Mouse (Mus musculus) left cerebral cortex, adult 9 months (tissue): ENCODE data around the gene Pik3c2g.

ENCODE experiments used
- DNase-seq, 2 experiments: peaks; one replicate each; pipeline ENCODE4 v3.0.0; 2022; ENCODE audit warnings: low spot score in 2 of 2

Gene Pik3c2g

DNA sequence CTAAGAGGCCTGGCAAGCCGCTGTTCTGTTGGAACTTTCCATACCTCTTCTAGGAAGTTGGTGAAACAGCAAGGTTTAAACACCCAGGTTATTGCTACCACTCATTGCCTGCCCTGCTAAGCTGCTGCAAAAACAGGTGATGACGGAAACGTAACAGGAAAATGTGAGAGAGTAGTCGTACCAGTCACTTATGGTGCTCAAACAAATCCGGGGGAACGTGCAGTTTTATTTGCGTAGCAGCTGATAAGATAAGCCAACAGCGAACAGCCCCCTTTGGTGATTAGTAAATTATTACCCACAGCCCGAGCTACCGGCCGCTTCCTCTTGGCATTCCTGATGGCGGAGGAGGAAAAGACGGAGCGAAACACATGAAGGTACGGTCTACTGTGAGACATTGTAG is at the start of gene Pik3c2g:
Gene Pik3c2g (plus strand): TSS at position 330 of the 400 bp plus-strand sequence.
- no peak for DNase-seq

DNA sequence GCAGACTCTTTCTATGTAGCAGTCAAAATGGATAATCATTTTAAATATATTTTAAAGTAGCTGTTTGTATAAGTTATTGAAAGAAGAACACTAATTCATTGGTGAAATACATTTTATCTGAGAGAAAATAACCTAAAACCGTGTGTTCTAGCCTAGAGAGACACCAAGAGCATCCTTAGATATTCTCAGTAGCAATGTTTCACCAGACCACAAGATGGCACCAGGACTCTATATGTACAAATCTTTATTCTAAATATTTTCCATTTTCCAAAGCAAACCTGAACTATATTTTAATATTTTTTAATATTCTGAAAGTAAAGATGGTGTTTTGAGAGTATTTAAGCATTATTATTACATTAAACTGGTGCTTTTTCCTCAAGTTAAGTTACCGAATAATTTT is 48.6 kb upstream of the Pik3c2g start:
- DNase-seq = no peak

DNA sequence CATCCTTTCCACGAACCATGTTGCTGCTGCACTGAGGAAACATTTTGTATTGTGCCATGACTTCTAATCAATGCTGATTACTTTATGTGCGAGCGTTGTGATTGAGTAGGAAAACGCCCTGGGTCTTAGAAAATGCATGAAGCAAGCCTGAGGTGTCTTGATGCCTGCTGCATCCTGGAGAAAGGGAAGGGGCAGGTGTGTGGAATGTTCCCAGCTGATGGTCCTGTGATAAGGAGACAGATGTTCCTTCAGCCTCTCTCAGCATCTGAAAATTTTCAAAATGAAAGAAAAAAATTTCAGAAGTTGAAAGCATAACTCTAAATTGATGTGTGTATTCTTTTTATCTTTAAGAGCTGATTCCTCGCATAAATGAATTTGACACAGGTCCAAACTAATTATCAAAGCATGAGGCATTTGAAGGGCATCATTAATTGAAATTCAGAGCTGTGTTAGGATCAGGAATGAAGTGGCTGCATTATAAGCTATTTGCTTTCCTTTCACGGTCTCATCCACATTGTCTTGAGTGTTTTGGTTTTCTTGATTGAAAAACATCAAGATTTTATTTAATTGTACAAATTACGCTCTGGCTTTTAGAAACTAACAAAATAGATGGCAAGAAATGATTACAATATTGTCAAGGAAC is 31.4 kb upstream of the Pik3c2g start:
- no peak for DNase-seq

DNA sequence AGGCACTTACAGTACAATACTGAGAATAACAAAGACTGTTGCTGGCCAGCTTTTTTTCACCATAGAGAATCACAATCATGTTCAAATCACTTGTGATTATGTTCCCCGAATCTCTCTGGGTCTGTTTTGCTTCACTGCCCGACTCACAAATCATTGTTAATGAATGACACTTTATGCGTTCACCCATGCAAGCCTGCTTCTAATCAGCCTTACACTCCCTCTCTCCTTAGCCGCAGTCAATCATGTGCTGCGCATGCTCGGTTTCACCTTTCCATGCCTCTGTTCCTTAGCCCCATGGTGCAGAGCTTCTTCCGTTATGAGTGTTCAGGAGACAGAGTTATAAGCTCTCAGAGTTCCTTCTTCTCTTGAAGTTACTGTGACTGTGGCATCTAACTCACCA is 17.8 kb upstream of the Pik3c2g start:
- no peak for DNase-seq

DNA sequence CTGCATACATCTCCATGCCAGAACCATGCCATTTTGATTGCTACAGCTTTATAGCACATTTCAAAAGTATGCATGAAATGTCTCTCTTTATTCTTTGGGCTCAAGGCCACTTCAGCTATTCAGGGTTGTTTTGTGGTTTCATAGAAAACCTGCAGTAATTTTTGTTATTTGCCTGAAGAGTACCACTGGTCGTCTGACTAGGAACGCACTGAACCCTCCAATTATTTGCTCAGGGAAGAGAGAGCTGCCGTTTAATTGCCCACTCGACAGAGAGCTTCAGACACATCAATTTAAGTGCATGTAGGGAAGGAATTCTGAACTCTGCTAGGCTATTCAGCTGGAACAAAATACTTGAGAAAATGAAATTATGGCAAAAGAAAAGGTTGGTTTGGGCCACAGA is 11.2 kb upstream of the Pik3c2g start:
- DNase-seq = no peak

DNA sequence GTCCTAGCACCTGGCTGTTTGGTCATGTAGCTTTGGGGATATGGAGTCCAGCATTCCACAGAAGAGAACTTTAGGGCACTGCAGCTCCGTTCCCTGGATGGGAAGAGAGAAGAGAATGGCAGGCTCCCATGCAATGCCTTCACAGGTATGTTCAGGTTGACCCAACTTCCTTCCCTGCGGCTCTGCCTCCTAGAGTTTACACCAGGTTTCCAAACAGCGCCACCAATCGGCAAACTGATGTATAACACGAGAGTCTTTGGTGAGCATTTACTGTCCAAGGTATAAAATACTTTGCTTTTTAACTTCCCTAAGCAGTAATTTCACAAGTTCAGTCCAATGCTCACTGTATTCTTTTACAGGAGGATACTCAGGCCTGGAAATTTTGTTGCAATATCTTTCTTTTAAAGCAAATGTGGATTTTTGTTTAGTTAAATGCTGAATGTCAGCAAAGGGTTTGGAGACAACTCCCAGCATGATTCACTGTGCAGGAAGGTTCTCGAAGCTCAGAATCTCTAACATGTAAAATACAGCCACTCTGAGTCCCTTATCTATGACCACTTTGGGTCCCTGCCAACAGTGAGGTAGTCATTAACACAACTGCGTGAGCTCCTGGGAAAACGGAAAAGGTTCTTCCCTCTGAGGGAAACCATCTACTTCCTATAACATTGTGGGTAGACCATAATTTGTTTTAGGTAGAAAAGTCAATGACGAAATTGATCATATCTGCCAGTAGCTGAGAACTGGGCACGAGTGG is 10.6 kb upstream of the Pik3c2g start:
- DNase-seq = no peak

DNA sequence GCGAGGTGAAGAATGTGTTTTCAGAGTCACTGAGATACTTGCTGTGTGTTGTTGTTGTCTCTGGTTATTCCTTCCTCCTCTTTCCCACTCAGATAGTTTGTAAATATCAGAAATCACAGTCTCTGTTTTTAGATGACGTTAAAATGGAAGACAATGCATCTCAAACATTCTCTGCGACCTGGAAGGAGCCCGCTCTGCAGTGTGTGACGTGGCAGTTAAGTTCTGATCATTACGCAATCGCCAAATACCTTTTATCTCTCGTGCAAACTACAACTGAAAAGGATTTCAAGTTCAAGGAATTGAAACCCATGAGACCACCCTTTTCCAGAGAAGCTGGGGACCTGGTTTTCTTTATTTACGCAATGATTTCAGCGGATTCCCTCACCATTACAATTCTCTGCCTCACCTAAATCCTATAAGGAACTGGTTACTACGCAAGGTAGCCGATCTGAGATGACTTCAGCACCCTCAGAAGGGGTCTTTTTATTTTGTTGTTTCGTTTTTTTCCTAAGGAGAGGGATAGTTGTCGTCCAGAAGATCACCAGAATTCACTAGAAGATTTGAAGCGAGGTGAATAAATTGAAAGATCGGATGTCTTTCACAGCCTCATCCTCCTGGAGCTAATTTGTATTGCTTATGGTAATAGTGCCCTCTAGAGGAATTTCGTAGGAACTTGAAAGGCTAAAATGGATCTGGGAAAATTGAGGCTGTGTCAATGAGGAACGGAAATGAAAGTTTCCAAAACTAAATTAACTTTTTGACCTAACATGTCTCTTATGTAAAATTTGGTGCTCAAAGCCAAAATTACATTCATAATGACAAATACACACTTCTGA is 9.8 kb upstream of the Pik3c2g start:
- DNase-seq = peak in 1 of 2 experiments; percentile 15

DNA sequence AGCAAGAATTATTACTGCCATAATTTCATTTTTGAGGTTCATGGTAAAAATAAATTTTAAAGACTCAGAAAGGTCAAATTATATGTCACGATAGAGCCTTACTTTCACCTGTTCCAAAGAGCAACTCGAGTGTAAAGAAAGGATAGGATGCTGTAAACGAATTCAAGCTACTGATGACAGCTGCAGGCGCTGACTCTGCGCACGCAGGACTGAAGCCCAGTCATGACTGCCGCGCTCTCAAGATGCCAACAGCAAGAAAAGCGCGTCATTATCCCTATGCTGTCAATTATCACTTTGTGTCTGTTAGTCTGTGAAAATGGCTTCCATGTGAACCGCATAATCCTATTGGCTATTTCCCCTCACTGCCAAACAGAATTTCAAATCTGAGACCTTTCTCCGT is 457 bp downstream of the Pik3c2g start:
- DNase-seq = no peak

DNA sequence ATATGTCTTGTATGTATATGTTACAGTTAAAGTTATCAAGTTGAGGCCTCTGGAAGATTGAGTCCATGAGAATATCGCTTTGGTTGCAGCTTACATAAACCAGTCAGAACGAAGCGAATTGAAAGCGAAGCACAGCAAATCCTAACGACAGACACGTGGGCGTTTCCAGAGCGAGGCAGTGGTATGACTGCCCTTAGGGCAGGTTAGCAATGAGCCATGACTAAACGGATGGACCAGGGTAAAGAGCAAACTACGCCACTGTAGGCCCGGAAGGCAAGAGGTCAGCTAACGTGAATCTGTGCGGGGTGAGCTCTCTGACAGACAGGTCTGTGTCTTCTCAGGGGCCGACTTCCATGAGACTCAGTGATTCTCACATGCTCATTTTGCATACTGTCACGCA is 1.4 kb downstream of the Pik3c2g start:
- DNase-seq = no peak

DNA sequence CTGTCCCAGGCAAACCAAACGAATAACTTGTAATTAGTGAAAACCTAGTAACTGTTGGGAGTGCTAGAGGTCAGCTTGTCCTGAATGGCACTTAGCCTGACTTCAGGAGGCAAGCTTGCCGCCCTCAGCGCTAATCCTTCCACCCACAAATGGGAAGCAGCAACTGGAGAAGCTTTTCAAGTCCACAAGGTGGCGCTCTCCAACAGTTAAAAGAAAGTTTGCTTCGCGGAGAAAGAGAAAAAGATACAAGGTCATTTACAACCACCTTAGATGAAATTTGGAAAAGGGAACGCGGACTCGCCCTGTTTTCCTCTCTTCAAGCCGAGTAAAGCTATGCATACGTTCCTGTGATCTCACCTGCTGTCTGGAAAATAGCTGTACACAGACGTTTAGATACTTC is 2.3 kb downstream of the Pik3c2g start:
- DNase-seq = peak in 1 of 2 experiments; percentile 45

DNA sequence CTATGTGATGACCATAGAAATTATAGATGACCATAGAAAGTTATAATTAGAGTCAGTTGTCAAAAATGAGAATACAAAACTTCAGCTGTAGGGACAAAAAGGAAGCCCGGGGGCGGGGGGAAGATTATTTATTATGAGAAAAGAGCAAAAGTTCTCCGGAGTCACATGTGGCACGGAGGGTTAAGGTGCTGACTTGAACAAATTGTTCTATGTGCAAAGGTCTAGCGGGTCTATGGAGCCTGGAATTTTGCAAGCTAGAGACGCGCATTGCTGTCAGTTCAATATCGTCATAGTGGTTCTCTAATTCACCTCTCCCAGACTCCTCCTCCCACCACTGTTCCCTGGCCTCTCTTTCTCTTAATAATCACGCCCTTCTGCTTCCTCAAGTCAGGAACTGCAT is 2.8 kb downstream of the Pik3c2g start:
- no peak for DNase-seq

DNA sequence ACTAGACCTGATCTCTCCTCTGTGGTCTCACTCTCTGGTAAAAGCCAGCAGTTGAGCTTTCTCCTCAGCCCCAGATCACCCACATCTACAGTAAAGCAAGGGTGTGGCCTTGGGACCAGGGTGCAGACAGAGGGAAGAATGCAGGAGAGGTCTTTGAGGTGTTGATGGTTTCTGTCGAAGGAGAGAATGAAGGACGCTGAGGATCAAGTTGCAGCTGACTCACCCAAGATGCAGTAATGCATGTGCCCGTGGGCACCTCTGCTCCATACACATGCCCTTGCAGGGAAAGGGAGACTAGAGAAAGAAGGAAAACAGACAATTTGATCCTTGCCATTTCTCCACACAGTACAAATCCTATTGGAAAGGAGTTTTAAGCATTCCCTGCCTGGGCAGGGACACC is 5.1 kb downstream of the Pik3c2g start:
- no peak for DNase-seq

DNA sequence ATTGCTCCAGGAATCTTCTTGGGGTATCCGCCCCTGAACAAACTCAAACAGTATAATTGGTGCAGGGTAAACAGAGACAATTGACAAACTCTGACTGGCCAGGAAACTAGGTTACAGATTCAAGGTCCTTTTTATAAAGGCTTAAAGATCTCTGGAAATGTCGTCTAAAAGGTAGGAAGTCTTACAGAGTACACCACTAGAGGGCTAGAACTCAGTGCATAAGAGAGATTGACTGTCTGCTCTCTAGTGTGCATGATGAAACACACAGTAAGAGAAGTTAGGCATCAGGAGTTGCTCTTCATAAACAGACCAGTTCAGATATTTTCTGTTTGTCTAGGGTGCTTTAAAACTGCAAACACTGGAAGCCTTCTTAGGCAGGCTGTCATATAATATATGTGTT is 9.4 kb downstream of the Pik3c2g start:
- DNase-seq = no peak

DNA sequence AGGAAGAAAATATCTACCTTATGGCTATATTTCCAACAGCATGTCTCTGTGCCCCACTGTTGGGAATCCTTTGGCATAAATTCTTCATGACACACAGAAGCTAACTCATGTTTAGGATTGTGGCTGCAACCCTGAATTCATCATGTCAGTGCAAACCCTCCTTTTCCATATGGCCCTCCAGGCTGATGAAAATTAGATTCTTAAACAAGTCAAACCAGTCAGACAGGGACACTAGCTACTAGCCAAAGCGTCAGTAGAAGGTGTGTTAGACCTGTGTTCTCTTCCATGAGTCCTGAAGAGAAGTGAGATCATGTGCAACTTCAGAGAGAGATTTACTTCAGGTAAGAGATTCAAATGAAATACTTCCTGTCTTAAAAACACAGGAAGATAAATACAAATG is 12.2 kb downstream of the Pik3c2g start:
- no peak for DNase-seq

DNA sequence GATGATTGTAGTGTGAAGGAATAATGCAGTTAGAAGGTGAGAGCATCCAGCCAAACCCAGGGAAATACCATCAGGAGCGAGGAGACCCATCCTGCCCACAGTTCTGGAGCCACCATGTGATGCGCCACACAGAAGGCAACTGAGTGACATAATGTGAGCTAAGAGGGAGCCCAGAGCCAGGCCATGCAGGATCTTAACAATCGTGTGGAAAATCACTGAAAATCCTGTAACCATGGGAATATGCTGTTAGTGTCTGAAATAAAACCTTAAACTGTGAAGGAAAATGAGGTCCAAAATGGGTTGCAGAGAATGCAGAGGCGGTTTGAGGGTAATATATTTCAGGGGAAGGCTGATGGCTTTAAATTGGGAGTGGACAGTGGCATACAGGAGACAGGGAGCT is 31.8 kb downstream of the Pik3c2g start:
- no peak for DNase-seq

DNA sequence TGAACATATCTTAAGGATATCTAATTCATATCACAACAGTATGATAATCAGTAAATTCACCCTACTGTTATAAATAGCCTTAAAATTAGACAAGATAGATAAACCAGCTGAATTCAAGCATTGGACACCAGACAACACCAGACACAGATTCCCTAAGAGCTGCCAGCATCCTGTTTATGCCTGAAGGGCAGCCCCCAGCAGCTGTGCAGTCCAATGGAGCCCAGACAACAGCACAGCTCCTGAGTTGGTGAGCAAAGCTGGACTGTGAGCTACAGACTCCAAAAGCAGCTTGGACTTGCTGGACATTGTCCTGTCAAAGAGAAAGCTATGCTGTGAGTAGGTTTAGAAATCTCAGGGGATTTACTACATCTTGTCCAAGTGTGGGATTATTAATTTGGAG is 37.7 kb downstream of the Pik3c2g start:
- DNase-seq = no peak

DNA sequence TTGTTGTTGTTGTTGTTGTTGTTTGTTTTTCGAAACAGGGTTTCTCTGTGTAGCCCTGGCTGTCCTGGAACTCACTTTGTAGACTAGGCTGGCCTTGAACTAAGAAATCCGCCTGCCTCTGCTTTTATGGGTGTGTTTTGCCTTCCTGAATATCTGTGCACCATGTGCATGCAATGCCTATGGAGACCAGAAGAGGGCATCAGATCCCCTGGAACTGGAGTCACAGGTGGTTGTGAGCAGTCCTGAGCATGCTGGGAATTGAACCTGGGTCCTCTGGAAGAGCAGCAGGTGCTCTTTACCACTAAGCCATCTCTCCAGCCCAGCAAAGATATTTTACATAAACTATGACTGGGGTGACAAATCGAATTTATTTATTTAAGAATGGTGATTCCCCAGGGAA is 47.5 kb downstream of the Pik3c2g start:
- DNase-seq = no peak

DNA sequence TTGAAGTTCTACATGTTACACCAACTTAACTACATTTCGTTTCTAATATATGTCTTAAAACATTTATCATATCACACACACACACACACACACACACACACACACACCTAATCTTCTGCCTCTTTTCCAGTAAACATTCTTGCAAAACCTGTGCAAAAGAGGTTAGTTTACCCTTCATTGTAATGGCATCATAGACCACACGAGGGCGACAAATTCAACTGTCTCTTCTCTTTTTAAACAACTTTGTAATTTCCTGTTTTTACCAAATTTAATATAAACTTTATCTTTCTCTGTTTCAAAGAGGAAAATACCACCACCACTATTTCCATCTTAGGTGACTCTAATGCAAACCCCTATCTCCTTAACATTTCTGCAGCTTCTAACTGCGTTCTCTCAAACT is 68.4 kb downstream of the Pik3c2g start:
- DNase-seq = peak in 1 of 2 experiments; percentile 12

DNA sequence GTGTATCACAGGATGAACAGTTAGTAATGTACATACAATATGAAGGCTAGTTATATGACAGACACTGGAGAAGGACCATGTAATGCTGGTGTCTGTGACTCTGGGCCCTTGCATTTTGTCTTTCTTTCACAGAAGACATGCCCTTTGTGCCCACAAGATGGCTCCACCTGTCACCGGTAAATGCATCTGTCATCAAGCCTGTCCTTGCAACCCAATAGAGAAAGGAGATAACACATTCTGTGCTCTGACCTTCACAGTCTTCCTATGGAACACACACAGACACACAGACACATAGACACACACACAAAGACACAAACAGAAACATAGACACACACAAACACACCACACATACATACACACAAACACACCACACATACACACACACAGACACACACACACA is 75.4 kb downstream of the Pik3c2g start:
- peak in 1 of 2 experiments; percentile 30 for DNase-seq

DNA sequence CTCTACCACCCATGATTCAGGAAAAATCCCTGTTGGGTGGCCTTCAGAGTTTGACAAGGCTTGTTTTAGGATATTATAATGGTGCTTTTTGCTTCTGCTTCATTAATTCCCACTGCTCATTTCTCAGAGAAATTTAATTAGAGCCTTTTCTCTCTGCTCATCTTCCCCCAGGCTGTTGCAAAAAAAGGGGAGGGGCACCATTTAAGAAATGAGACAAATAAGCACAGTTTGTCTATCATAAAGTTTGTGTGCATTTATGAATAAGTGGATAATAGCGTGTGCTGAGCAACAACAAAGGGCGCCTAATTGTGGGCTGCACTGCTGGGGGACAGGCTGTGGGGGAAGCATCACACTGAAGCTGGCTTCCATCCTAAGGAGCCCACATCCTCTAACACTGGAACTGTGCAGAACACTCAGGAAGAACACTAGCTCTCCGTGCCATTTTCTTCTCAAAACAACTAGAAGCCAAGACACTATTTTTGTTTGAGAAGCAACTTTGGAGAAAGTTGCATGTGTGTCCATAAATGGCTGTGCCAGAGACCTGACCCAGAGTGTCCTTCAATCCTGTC is 131.5 kb downstream of the Pik3c2g start:
- no peak for DNase-seq

DNA sequence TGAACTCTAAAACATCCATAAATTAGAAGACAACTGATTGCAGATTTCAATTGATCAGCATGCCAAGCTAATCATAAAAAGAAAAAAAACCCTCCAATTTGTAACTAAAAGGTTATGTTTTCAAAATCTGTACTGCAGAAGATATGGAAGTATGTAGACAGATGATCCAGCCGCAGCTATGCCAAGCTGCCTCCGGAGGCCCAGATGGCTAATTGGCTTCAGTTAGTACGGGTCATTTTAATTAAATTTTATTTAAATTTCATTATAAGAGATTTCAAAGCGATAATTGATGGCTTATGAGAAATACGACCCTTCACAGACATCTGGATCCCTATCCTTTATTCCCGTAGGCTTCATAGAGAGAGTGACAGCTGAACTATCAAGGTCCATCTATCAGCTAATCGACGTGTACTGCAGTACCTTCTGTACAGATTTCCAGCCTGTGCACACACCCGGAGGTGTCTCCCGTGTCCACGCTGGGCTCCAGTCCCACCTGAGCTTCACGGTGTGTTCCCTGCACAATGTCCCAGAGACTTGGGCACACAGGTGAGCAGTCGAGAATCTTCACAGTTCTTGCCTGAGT is 132.7 kb downstream of the Pik3c2g start:
- no peak for DNase-seq
